Mouse (Mus musculus) heart, embryonic 11.5 days (tissue): ENCODE results near the gene Txlnb. TPM values are rescaled to one million over a fixed set of nuclear protein-coding genes. Genes with fewer than 3 reads are reported as not detected.

Experiments
- ATAC-seq: fragments of 200-750 bp; cut with Nextera tagmentation; replicated peaks from 2 replicates; pipeline ENCODE4 v1.8.0; 2017; ENCODE audit warnings: moderate library complexity; ENCODE audit not compliant: insufficient number of reproducible peaks, low FRiP score, low TSS enrichment
- H3K27ac ChIP-seq: fragments of 300-500 bp; sonication (generic); 2 replicates; pipeline ENCODE4 v1.5.1; 2014; ENCODE audit warnings: mild to moderate bottlenecking, low read depth, low read length
- H3K27me3 ChIP-seq: fragments of 300-500 bp; sonication (generic); 2 replicates; pipeline ENCODE4 v1.6.1; 2014; ENCODE audit warnings: mild to moderate bottlenecking, low read length, mixed read lengths; ENCODE audit not compliant: control insufficient read depth, insufficient read depth
- H3K36me3 ChIP-seq: fragments of 300-500 bp; sonication (generic); 2 replicates; pipeline ENCODE4 v1.6.1; 2014; ENCODE audit warnings: mild to moderate bottlenecking, low read length, moderate library complexity, mixed read lengths; ENCODE audit not compliant: control insufficient read depth, insufficient read depth
- H3K4me1 ChIP-seq: fragments of 300-500 bp; sonication (generic); 2 replicates; pipeline ENCODE4 v1.6.1; 2014; ENCODE audit warnings: low read length; ENCODE audit not compliant: control insufficient read depth, insufficient read depth
- H3K4me2 ChIP-seq: fragments of 300-500 bp; sonication (generic); 2 replicates; pipeline ENCODE4 v1.6.1; 2014; ENCODE audit warnings: mild to moderate bottlenecking, moderate library complexity
- H3K4me3 ChIP-seq: fragments of 300-500 bp; sonication (generic); 2 replicates; pipeline ENCODE4 v1.5.1; 2014; ENCODE audit warnings: low read depth, low read length
- H3K9ac ChIP-seq: fragments of 300-500 bp; sonication (generic); 2 replicates; pipeline ENCODE4 v1.6.1; 2014; ENCODE audit warnings: mild to moderate bottlenecking, low read depth, low read length, moderate library complexity
- H3K9me3 ChIP-seq: fragments of 300-500 bp; sonication (generic); replicated peaks from 2 replicates; pipeline ENCODE4 v1.6.1; 2016; ENCODE audit warnings: low read length; ENCODE audit not compliant: control insufficient read depth
- WGBS: fragments of 180-500 bp; shearing (Covaris S2); extraction: QIAGEN DNeasy Blood & Tissue Kit; methylation state at CpG from one replicate; pipeline ENCODE4 v1.1.7; 2014; ENCODE audit not compliant: insufficient replicate concordance; 5-methylcytosine and 5-hydroxymethylcytosine counted together
- polyA plus RNA-seq: library from polyadenylated mRNA; unstranded; fragments of >200 nt; fragmentation: Nextera tagmentation; extraction: Ambion mirVana; gene quantifications from 2 replicates; pipeline ENCODE4 v1.2.1, GENCODE M21; 2014

The Txlnb gene
- 37.4 and 45.2 TPM in 2 replicates for polyA plus RNA-seq

DNA sequence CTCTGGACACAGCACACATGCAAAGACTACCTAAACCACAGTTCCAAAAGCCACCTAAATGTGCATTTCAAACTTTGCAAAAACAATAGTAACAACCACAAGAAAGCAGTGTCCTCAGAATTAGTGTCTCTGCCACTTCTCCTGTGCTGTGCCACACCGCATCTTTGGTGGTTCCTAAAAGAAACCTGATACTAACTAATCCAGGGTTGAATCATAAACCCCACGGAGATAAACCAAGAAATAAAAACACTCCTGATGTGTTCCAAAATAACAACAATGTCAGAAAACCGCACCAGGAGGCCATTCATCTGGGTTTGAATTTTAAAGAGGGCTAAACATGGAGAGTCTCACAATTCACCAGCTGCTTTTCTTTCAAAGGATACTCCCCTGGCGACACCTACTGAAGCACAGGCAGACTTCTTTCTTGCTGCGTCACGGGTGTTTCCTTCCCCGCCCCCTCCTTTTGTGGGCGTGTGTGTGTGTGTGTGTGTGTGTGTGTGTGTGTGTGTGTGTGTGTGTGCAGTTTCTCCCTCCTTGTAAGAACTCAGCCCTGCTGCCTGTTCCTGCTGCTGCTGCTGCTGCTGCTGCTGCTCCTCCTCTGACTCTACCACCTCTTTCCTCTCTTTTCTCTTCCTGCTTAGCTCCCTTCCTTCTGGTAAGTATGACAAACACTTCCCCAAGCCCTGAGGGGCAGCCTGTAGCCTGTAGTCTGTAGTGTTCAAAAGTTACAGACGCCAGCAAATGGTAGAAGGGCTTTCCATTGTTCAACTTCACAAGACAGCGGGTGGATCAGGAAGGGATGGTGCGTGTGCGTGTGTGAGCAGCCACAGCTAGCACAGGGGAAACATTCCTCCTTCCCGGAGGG is at the start of gene Txlnb:
Gene Txlnb (plus strand): TSS at position 460 of the 865 bp plus-strand sequence.
- Histone ChIP-seq H3K27ac (peak within 1 kb of the TSS; percentile 98), H3K9me3 (no peaks in the 10 kb centered on the region), H3K4me3 (peak within 1 kb of the TSS; percentile 53), H3K27me3 (no peaks in the 10 kb centered on the region), H3K4me2 (peak within 1 kb of the TSS; percentile 66), H3K9ac (peak within 1 kb of the TSS; percentile 82), H3K36me3 (peaks cover 3% of the 10 kb centered on the region; the same call in 1 of the 2 replicates), H3K4me1 (0 out of 2 replicates have a peak, but pooled peaks cover 7% of the 10 kb centered on the region)
- WGBS = 12% methylated on average over 13 of the region's 13 CpGs
- peak; percentile 67 for ATAC-seq

DNA sequence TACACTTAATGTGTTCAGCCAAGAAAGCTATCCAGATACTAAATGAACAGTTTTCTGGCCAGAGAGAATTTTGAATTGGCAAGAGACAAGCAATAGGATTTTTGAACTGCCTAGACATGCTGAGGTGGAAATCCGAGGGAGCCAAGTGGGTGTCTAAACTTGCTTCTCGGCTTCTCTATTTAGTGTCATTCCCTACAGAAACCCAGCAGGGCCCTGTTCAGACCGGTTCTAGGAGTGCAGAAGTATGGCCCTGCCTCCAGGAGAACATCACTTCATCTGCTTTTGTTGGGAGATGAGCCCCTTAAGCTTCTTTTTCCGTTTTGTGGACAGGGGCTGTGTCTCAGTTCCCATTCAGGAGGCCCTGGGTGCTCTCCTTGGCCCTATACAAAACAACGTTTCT is 43.5 kb upstream of the Txlnb start:
- Histone ChIP-seq H3K36me3 (no peaks in the 10 kb centered on the region), H3K4me2 (no peak overlapping the region), H3K4me3 (no peak overlapping the region), H3K4me1 (no peaks in the 10 kb centered on the region), H3K9ac (no peak overlapping the region), H3K27ac (no peak overlapping the region), H3K27me3 (no peaks in the 10 kb centered on the region), H3K9me3 (no peaks in the 10 kb centered on the region; the same call in 1 of the 2 replicates)
- no peak for ATAC-seq
- WGBS = 80% methylated on average over 5 of the region's 5 CpGs

DNA sequence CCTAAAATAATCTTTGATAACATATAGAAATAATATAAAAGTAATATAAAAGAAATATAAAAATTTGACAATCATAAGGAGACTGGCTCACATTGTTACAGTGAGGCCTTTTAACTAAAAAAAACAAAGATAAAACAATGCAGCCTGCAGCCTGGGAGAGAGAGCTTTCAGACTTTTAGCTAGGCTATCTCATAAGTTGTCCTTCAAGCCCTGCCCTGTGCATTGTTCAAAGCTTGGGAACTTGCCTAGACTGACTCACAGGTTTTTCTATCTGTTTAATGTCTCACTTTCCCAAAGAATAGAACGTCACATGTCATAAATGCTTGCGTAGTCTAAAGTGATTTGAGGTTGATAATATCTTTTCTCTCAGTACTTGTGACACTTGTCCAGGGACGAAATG is 36.3 kb upstream of the Txlnb start:
- H3K4me1 ChIP-seq = peaks cover 4% of the 10 kb centered on the region; the same call in 1 of the 2 replicates
- H3K36me3 ChIP-seq = no peaks in the 10 kb centered on the region
- ATAC-seq = peak; percentile 55; the same call in 1 of the 2 replicates
- H3K4me3 ChIP-seq = no peak overlapping the region
- H3K9ac ChIP-seq = no peak overlapping the region
- H3K4me2 ChIP-seq = no peak overlapping the region
- no peaks in the 10 kb centered on the region for H3K27me3 ChIP-seq
- H3K9me3 ChIP-seq = no peaks in the 10 kb centered on the region; the same call in 1 of the 2 replicates
- 59% methylated on average over 3 of the region's 3 CpGs for WGBS
- no peak overlapping the region for H3K27ac ChIP-seq

DNA sequence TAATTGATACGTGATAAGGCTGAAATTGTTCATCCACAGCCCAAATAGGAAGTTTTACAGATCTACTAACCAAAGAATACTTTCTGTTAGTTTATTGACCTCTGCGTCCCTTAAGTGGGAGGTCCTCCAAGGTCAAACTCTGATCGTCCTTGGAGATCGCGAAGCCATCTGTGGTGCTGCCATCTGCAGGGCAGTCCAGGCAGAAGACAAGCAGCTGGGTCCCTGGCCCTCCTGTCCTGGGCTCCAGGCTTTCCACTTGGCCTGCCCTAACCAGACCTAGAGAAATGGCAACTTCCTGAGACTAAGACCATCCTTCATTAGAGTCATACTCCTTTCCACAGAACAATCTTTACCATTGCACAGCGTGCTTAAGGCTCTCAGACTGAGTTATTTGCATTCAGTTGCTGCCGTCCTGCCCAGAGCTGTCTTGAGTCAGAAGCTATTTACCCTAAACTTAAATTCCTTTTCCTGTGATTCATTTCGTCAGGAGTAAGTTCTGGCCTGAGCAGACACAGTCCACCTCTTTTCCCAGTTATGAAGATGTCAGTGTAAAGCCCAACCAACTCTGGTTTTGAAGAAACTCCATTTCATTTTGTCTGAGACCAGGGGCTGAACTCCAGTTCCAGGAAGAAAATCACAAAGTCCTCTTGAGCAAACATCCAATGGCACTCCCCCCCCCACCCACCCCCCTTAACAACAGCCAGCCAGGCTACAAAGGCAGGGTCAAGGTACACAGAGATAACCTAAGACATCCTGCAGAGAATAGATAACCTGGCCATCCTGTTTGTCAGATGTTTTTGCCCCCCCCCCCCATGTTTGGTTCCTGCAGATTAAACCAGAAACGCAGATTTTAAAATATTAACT is 35.0 kb upstream of the Txlnb start:
- Histone ChIP-seq H3K9me3 (no peaks in the 10 kb centered on the region; the same call in 1 of the 2 replicates), H3K4me2 (no peak overlapping the region), H3K27me3 (no peaks in the 10 kb centered on the region), H3K4me1 (peaks cover 4% of the 10 kb centered on the region; the same call in 1 of the 2 replicates), H3K9ac (no peak overlapping the region), H3K36me3 (no peaks in the 10 kb centered on the region), H3K27ac (peak overlapping the region; percentile 59), H3K4me3 (no peak overlapping the region)
- WGBS = 53% methylated on average over 9 of the region's 9 CpGs
- no peak for ATAC-seq

DNA sequence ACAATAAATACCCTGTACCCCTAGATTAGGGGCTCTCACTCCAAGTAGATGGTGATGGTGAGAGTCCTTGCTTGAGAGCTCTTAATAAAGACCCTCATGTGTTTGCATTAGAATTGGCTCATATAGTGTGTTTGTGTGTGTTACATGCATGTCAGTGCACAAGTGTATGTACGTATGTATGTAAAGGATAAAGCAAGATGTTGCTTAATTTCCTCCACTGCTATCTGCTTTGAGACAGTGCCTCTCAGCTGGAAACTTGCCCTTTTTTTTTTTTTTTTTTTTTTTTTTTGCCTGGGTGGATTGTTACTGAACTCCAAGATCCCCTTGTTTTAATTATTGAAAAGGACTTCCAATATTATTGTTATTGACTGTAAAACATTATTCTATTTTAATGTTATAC is 34.4 kb upstream of the Txlnb start:
- H3K36me3 ChIP-seq = no peaks in the 10 kb centered on the region
- H3K9me3 ChIP-seq = no peaks in the 10 kb centered on the region

DNA sequence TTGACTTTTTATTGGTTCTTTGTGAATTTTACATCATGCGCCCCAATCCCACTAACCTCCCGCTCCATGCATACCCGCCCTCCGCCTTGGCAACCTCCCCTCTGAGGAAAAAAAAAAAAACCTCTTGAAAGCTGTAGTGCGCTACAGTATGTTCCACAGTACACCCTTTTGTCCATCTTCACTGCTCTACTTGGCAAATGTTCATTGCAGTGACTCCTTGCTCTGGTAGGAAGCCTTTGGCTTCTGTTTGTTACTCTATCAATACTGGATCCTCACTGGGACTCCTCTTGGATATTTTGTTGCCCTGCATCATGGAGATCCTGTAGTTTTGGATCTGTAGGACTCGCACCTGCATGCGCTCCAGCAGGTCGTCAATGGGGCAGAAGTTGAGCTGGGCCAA is 33.1 kb upstream of the Txlnb start:
- WGBS = 91% methylated on average over 8 of the region's 8 CpGs

More for the DNA sequence above, 34.4 kb upstream of the Txlnb start:
- Histone ChIP-seq H3K4me2 (no peak overlapping the region), H3K4me3 (no peak overlapping the region), H3K9ac (no peak overlapping the region), H3K27me3 (no peaks in the 10 kb centered on the region), H3K4me1 (peaks cover 4% of the 10 kb centered on the region; the same call in 1 of the 2 replicates), H3K27ac (no peak overlapping the region)
- ATAC-seq = no peak
- WGBS = 82% methylated on average over 1 of the region's 1 CpGs

DNA sequence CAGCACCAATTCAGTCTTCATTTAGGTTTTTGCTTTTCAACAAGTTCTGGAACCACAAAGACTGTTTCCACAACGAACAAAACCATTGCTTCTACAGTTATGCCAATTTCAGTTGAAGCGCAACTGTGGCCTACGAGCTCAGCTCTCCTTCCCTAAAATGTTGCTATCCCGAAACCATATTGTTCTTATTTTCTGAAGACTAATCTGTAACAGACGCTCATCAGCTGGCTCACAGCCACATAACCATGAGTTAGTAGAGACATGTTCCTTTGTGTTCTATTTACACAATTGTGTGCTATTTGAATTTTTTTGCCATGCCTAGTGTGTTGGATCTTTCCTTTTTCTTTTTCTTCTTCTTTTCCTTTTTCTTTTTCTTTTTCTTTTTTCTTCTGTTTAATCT is 26.2 kb upstream of the Txlnb start:
- Histone ChIP-seq H3K27ac (no peak overlapping the region), H3K36me3 (no peaks in the 10 kb centered on the region), H3K9ac (no peak overlapping the region), H3K4me1 (peaks cover 6% of the 10 kb centered on the region; the same call in 1 of the 2 replicates), H3K4me3 (no peak overlapping the region), H3K27me3 (no peaks in the 10 kb centered on the region), H3K4me2 (no peak overlapping the region), H3K9me3 (no peaks in the 10 kb centered on the region)
- no peak for ATAC-seq
- WGBS = 76% methylated on average over 5 of the region's 5 CpGs

More for the DNA sequence above, 33.1 kb upstream of the Txlnb start:
- no peak overlapping the region for H3K9ac ChIP-seq
- no peak for ATAC-seq
- H3K4me1 ChIP-seq = peaks cover 4% of the 10 kb centered on the region; the same call in 1 of the 2 replicates
- H3K27ac ChIP-seq = no peak overlapping the region
- no peaks in the 10 kb centered on the region for H3K27me3 ChIP-seq
- H3K36me3 ChIP-seq = no peaks in the 10 kb centered on the region
- H3K4me3 ChIP-seq = no peak overlapping the region
- H3K9me3 ChIP-seq = no peaks in the 10 kb centered on the region
- no peak overlapping the region for H3K4me2 ChIP-seq

DNA sequence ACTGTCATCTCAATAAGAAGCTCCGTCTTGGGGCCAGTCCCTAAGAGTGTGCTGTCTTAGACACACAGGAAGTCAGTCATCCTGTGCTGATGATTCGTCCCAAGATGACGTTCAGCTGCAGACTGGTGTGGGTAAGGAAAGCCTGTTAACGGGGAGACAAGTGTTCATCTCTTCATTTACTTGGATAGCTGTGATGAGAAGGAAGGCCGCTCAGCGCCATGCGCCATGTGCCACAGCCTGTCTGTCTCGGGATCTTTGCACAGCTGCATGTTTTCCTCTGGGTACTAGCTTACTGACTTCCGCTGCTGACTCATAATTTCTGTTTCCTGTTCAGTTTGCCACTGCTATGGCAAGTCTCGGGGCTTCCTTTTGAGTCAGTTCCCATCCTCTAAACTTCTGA is 23.7 kb upstream of the Txlnb start:
- WGBS = 65% methylated on average over 10 of the region's 10 CpGs
- H3K4me2 ChIP-seq = no peak overlapping the region
- H3K4me3 ChIP-seq = no peak overlapping the region
- no peaks in the 10 kb centered on the region for H3K36me3 ChIP-seq
- ATAC-seq = no peak
- H3K27ac ChIP-seq = no peak overlapping the region
- peaks cover 6% of the 10 kb centered on the region; the same call in 1 of the 2 replicates for H3K4me1 ChIP-seq
- H3K9me3 ChIP-seq = no peaks in the 10 kb centered on the region
- H3K9ac ChIP-seq = no peak overlapping the region
- no peaks in the 10 kb centered on the region for H3K27me3 ChIP-seq
